In the genomic region with DNA sequence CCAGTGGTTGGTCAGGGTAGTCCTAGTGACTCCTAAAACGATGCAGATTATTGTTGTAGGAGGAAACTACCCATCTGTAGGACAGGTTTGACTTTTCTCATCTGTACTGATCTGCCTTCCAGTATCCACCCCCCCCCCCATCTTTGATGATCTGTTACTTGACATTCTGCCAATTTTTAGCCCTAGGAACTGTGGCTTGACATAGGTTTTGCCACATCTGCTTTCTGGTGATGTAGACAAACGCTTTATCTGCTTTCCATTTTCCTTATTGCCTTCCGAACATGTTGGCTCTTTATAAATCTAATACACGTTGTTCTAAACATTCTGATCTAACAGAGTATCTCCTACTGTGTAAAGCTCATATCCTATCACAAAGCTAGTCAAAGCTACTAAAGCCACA, we compare ENCODE assay signal across 41 mouse cellular contexts. TPM values are rescaled to one million over a fixed set of nuclear protein-coding genes. Genes with fewer than 3 reads are reported as not detected.
"Had no signal": no experiment of that assay in that cellular context is flagged by ENCODE, and none has a peak within 500 bp of the region (broad histone marks: within the 10 kb centered on the region; RNA-seq: fewer than 3 reads in every experiment).

No protein-coding gene starts in this region.

- H3K27ac ChIP-seq: heart, embryonic 10.5 days; heart, embryonic 13.5 days; heart, embryonic 15.5 days; hindbrain, embryonic 10.5 days; hindbrain, embryonic 12.5 days; hindbrain, embryonic 13.5 days; hindbrain, embryonic 14.5 days; hindbrain, embryonic 15.5 days; hindbrain, postnatal 0 days; intestine, embryonic 15.5 days; kidney, embryonic 15.5 days; kidney, postnatal 0 days; layer of hippocampus, adult 2 months; left cerebral cortex, adult 2 months had no signal

- DNase-seq: heart, postnatal 10 days; heart, postnatal 14 days; heart, postnatal 36 days; heart, postnatal 4 days; kidney, adult 11 months; kidney, adult 18-20 months; kidney, adult 2 months; kidney, adult 8-10 months; kidney, adult 9 months; kidney, postnatal 10 days; kidney, postnatal 14 days; kidney, postnatal 25 days; kidney, postnatal 36 days; kidney, postnatal 4 days; layer of hippocampus, adult 9-11 months; layer of hippocampus, postnatal 36 days had no signal

- H3K4me1 ChIP-seq: heart, embryonic 10.5 days; heart, embryonic 12.5 days; heart, embryonic 13.5 days; heart, embryonic 15.5 days; hindbrain, embryonic 10.5 days; hindbrain, embryonic 12.5 days; hindbrain, embryonic 13.5 days; hindbrain, embryonic 15.5 days; intestine, embryonic 15.5 days; kidney, embryonic 15.5 days had no signal

- ATAC-seq: hindbrain, embryonic 16.5 days; hindbrain, postnatal 0 days; inflammation-experienced regulatory T-cells, adult 6 months; intestine, embryonic 15.5 days; intestine, embryonic 16.5 days; intestine, postnatal 0 days had no signal

- H3K27me3 ChIP-seq: heart, embryonic 12.5 days; heart, embryonic 13.5 days; heart, embryonic 15.5 days; hindbrain, embryonic 12.5 days; hindbrain, embryonic 13.5 days; hindbrain, embryonic 15.5 days; intestine, embryonic 15.5 days; kidney, embryonic 15.5 days had no signal

- H3K4me3 ChIP-seq: heart, embryonic 10.5 days; heart, embryonic 12.5 days; heart, embryonic 13.5 days; heart, embryonic 15.5 days; hindbrain, embryonic 10.5 days; hindbrain, embryonic 12.5 days; hindbrain, embryonic 13.5 days; hindbrain, embryonic 15.5 days; intestine, embryonic 15.5 days; kidney, embryonic 15.5 days; layer of hippocampus, adult 2 months; left cerebral cortex, adult 2 months had no signal

- H3K9me3 ChIP-seq: heart, embryonic 10.5 days; heart, embryonic 12.5 days; heart, embryonic 13.5 days; heart, embryonic 15.5 days; hindbrain, embryonic 10.5 days; hindbrain, embryonic 12.5 days; hindbrain, embryonic 13.5 days; hindbrain, embryonic 15.5 days; intestine, embryonic 15.5 days; kidney, embryonic 15.5 days had no signal

- H3K9ac ChIP-seq: heart, embryonic 12.5 days; heart, embryonic 13.5 days; heart, embryonic 15.5 days; hindbrain, embryonic 12.5 days; hindbrain, embryonic 13.5 days; hindbrain, embryonic 14.5 days; hindbrain, embryonic 15.5 days; intestine, embryonic 15.5 days; kidney, embryonic 15.5 days had no signal

- H3K36me3 ChIP-seq: heart, embryonic 10.5 days; heart, embryonic 12.5 days; heart, embryonic 13.5 days; heart, embryonic 15.5 days; hindbrain, embryonic 10.5 days; hindbrain, embryonic 12.5 days; hindbrain, embryonic 13.5 days; hindbrain, embryonic 15.5 days; intestine, embryonic 15.5 days; kidney, embryonic 15.5 days had no signal

- H3K4me2 ChIP-seq: heart, embryonic 12.5 days; heart, embryonic 13.5 days; heart, embryonic 15.5 days; hindbrain, embryonic 12.5 days; hindbrain, embryonic 13.5 days; hindbrain, embryonic 14.5 days; hindbrain, embryonic 15.5 days; intestine, embryonic 15.5 days; kidney, embryonic 15.5 days had no signal

RNA-seq across cellular contexts. Expression of gene Gmnc, which starts 34.8 kb away (rescaled TPM):
- total RNA-seq: heart, postnatal 10 days; heart, postnatal 4 days; hematopoietic stem cell, adult 5-6 weeks had no signal
- polyA plus RNA-seq: heart, embryonic 10.5 days; heart, embryonic 12.5 days; heart, embryonic 13.5 days; heart, embryonic 14.5 days; heart, embryonic 15.5 days; heart, postnatal 0 days; inflammation-experienced regulatory T-cells, adult 6 months; intestine, embryonic 14.5 days; intestine, embryonic 16.5 days; intestine, postnatal 0 days; kidney, embryonic 15.5 days; kidney, embryonic 16.5 days; large intestine, adult 2 months had no signal
